Mouse (Mus musculus) frontal cortex, postnatal 14 days (tissue): ENCODE results near the gene Ubqln5.

ENCODE experiments used
- DNase-seq, 2 experiments: peaks; one replicate each; pipeline ENCODE4 v3.0.0; 2022; ENCODE audit warnings: low spot score in 2 of 2

Gene Ubqln5

DNA sequence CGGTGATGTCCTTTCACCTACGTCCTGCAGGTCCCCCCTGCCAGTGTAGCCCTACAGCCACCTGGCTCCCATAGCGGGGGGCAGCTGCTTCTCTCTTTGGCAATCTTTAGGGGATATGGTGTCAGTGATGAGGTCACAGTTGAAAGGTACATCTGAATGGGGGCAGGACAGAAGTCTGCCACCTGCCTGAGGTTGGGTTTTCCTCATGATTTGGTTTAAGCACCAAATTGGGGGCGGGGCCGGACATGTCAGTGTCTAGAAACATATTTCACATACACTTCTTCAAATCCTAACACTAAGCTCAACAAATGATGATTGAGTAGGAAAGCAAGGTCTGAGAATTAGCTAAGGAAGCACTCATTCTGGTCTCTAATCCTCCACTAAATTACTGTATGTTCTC lies at the start of gene Ubqln5:
Ubqln5 (minus strand) TSS at position 101 of the 400 bp plus-strand sequence.
- no peak for DNase-seq

DNA sequence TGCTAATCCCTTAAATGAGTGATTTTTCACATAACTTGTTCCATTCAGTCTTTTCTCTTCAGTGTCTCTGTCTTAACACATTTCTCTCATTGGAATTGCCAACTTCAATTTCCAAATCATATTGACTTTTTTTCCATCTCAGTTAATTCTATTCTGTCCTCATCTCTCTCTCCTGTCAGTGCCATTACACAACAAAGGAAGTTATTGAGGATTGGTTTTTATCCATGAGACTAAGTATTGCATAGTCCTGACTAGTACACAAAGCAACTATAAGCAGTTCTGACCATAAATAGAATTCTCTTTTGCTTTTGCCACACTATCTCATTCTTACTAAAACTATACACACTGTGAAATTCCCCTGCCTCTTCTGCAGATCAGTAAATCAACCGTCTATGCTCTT lies 49.4 kb upstream of the Ubqln5 start:
- DNase-seq: no peak

- no peak for DNase-seq
Observed at GRCm38 (mm10) chr7:104178422-104179054, 48.9 kb upstream of the Ubqln5 start.

DNA sequence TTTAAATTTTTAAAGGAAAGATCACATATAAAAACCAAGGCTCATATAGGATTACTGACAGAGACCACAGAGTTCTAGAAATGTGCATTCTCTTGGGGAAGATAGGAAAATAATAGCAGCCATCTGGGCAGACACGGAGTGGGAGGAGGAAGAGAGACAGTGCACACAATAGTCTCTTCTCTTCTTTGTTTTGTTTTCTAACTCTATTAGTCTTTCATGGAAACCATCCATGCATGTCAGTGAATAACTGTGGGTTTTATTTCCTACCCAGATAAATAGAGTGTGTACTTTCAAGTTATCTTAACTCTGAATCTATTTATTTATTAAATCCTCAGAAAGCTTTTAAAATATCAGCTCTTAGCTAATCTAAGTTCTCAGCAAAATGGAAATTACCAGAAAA lies 45.5 kb upstream of the Ubqln5 start:
- no peak for DNase-seq

- no peak for DNase-seq
Observed at GRCm38 (mm10) chr7:104169634-104170204, 40.1 kb upstream of the Ubqln5 start.

- no peak for DNase-seq
Observed at GRCm38 (mm10) chr7:104167105-104167504, 37.5 kb upstream of the Ubqln5 start.

DNA sequence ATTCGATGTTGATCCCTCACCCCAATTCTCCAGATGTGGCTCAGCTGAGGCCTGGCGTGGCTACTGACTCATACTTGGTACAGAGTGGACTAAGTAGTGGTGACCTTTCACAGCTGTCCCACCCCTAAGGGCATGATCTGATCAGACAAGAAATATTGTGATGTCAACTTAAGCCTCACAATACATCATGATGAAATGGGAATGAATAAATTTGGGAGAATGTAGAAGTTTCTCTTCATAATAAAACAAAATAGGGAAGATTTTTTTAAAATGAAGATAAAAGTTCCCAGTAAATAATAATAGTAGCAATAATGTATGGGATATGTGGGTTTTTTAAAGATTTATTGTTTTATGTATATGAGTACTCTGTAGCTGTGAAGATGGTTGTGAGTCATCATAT lies 20.8 kb upstream of the Ubqln5 start, which contains the start of gene Ubqlnl:
Ubqlnl (minus strand) TSS at position 101 of the 400 bp plus-strand sequence.
- DNase-seq: no peak

DNA sequence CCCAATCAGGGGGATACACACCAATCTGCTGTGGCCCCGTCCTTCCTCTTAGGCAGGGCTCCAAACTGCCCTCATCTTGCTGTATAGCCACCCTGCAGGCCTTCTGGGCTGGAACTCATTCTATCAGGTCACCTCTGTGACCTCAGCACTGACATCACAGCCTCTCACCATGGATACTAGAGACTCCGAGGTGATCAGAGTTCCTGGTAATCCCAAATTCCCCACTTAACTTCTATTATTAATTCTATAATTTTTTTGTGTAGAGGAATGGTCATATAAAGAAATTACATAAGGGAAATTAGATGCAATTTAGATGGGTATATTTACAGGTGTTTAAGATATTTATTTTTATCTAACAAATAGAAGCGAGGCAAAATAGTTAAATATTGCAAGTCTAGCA lies 13.6 kb upstream of the Ubqln5 start, which contains the start of gene Ubqln3:
Ubqln3 (minus strand) TSS at position 101 of the 400 bp plus-strand sequence.
- no peak for DNase-seq

GRCm38 (mm10) chr7:104137305-104137704 lies 7.7 kb upstream of the Ubqln5 start, which contains the start of gene Olfr643:
TSS of gene Olfr643 (minus strand) at chr7:104137405.
- DNase-seq: no peak

DNA sequence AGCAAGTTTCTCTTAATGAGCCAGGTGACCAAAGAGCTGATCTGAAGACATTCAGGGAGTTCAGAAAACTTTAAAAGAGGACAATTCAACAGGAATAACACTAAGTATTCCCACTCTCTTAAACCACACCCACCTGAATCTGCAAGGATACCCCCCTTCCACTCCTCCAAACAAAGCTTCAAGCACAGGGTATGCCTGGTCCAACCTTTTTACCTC lies 25.0 kb downstream of the Ubqln5 start, which contains the start of gene Olfr646:
Olfr646 (plus strand) TSS at position 117 of the 216 bp plus-strand sequence.
- no peak for DNase-seq

GRCm38 (mm10) chr7:104103913-104104756 lies 25.5 kb downstream of the Ubqln5 start:
- DNase-seq: no peak

DNA sequence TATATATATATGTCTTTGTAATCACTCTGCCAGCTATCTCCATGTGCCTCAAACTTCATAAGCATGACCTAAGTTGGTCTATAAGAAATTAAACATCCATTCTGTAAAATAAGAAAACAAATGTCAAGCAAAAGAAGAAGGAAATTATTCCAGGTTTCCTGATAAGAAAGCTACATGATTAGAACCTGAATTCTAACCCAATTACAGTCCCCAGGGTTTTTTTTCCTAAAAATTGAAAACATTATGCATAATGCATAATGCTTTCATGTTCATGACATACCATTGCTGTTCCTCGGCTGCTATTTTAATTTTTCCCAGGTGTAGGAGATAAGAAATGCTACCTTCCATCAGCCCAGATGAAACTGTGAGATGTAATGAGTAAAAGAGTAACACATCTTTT lies 44.3 kb downstream of the Ubqln5 start, which contains the start of gene Olfr645:
Olfr645 (minus strand) TSS at position 101 of the 400 bp plus-strand sequence.
- no peak for DNase-seq
